Mouse (Mus musculus) midbrain, embryonic 14.5 days (tissue): ENCODE results near the gene Naa16. TPM values are rescaled to one million over a fixed set of nuclear protein-coding genes. Genes with fewer than 3 reads are reported as not detected.

Source experiments
- ATAC-seq: fragments of 200-750 bp; cut with Nextera tagmentation; 2 replicates; pipeline ENCODE4 v1.8.0; 2017; ENCODE audit warnings: moderate number of reproducible peaks, moderate library complexity; ENCODE audit not compliant: low FRiP score, low TSS enrichment
- DNase-seq: peaks from one replicate; pipeline ENCODE4 v3.0.0-alpha.2; 2015
- H3K27ac ChIP-seq: fragments of 300-500 bp; sonication (generic); replicated peaks from 2 replicates; pipeline ENCODE4 v1.5.1; 2014; ENCODE audit warnings: mild to moderate bottlenecking, low read depth, low read length, moderate library complexity
- H3K27me3 ChIP-seq: fragments of 300-500 bp; sonication (generic); 2 replicates; pipeline ENCODE4 v1.6.1; 2014; ENCODE audit warnings: low read length, control low read depth, mixed read lengths; ENCODE audit not compliant: control insufficient read depth, insufficient read depth
- H3K36me3 ChIP-seq: fragments of 300-500 bp; sonication (generic); 2 replicates; pipeline ENCODE4 v1.6.1; 2014; ENCODE audit warnings: low read length, control low read depth; ENCODE audit not compliant: control insufficient read depth, insufficient read depth
- H3K4me1 ChIP-seq: fragments of 300-500 bp; sonication (generic); 2 replicates; pipeline ENCODE4 v1.6.1; 2014; ENCODE audit warnings: mild to moderate bottlenecking, antibody characterized with exemption, low read length, control low read depth; ENCODE audit not compliant: control insufficient read depth, insufficient read depth
- H3K4me2 ChIP-seq: fragments of 300-500 bp; sonication (generic); 2 replicates; pipeline ENCODE4 v1.6.1; 2014; ENCODE audit warnings: mild to moderate bottlenecking, low read length, moderate library complexity
- H3K4me3 ChIP-seq: fragments of 300-500 bp; sonication (generic); replicated peaks from 2 replicates; pipeline ENCODE4 v1.5.1; 2014; ENCODE audit warnings: low read depth, low read length
- H3K9ac ChIP-seq: fragments of 300-500 bp; sonication (generic); replicated peaks from 2 replicates; pipeline ENCODE4 v1.6.1; 2014; ENCODE audit warnings: mild to moderate bottlenecking, low read length, moderate library complexity
- H3K9me3 ChIP-seq: fragments of 300-500 bp; sonication (generic); 2 replicates; pipeline ENCODE4 v1.6.1; 2016; ENCODE audit warnings: low read length, control low read depth, mixed read lengths; ENCODE audit not compliant: control insufficient read depth
- WGBS: fragments of 180-500 bp; shearing (Covaris S2); extraction: QIAGEN DNeasy Blood & Tissue Kit; methylation state at CpG from one replicate; pipeline ENCODE4 v1.1.7; 2014; 5-methylcytosine and 5-hydroxymethylcytosine counted together
- polyA plus RNA-seq: library from polyadenylated mRNA; unstranded; fragments of >200 nt; fragmentation: Nextera tagmentation; extraction: Ambion mirVana; gene quantifications from 2 replicates; pipeline ENCODE4 v1.2.1, GENCODE M21; 2014

The Naa16 gene
- polyA plus RNA-seq, 1 experiment from 2014 or later: 25.2 TPM

DNA sequence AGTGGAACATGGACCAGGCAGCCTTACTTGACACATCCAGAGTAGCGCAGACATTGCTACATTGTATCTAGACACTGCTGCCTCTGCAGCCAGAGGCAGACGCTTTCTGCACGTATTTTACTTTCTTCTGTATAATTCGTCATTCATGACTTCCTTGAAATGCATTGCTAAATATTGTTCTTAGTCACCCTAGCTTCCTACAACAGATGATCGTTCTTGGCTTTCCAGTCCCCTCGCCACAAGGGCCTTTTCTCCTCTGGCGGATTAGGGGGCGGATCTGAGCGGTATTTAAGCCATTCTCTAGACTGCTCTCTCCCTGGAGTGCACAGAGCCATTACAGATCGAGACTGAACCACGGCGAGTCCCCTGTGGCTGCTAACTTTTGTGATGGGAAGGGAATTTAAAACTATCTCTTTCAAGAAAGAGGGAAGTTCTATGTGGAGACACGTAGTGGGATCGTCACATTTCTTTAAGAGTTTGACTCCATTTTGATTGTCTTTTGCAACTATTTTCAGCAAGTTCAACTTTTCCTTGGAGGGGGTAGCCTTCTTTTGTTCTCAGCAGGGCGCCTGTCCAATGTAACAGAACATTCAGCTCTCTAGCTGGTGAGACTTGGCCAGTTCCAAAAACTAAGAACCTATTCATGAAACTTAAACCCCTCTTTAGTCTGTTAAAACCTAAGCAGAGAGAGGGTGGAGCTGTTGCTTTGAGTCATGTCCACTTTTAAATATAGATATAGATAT is 99.7 kb downstream of the Naa16 start:
- ATAC-seq (no peak), DNase-seq (peak; percentile 67)
- H3K27ac ChIP-seq: 0 out of 2 replicates have a peak overlapping the region, but pooled peaks have one; percentile 14
- H3K9me3 ChIP-seq: no peaks in the 10 kb centered on the region
- no peaks in the 10 kb centered on the region for H3K27me3 ChIP-seq
- WGBS: 7% methylated on average over 15 of the region's 15 CpGs
- peak overlapping the region; percentile 20 for H3K4me2 ChIP-seq
- no peak overlapping the region for H3K4me3 ChIP-seq
- peaks cover 9% of the 10 kb centered on the region; the same call in 1 of the 2 replicates for H3K4me1 ChIP-seq
- no peak overlapping the region for H3K9ac ChIP-seq
- no peaks in the 10 kb centered on the region for H3K36me3 ChIP-seq

DNA sequence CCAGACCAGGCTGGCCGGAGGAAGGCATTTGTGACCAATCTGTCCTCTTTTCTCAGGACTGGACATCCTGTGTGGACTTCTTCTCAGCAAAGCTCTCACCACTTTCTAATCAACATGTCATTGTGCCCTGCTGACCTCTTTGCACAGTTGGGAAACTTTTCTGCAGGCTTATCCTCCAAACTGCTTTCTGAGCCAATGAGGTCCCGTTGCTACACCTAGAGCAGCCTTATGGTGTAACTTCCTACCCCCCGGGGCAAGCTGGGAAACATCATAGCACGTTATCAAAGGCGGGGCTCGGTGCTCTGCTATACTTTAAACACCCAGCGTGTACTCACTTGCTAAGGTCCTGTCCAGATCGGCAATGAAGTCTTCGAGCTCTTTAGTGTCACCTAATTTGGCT is 100.7 kb downstream of the Naa16 start:
- Histone ChIP-seq H3K27me3 (no peaks in the 10 kb centered on the region), H3K36me3 (no peaks in the 10 kb centered on the region), H3K27ac (no peak overlapping the region), H3K9ac (no peak overlapping the region), H3K9me3 (no peaks in the 10 kb centered on the region), H3K4me1 (peaks cover 9% of the 10 kb centered on the region; the same call in 1 of the 2 replicates), H3K4me3 (no peak overlapping the region), H3K4me2 (no peak overlapping the region)
- ATAC-seq: no peak
- 47% methylated on average over 9 of the region's 9 CpGs for WGBS
- no peak for DNase-seq

DNA sequence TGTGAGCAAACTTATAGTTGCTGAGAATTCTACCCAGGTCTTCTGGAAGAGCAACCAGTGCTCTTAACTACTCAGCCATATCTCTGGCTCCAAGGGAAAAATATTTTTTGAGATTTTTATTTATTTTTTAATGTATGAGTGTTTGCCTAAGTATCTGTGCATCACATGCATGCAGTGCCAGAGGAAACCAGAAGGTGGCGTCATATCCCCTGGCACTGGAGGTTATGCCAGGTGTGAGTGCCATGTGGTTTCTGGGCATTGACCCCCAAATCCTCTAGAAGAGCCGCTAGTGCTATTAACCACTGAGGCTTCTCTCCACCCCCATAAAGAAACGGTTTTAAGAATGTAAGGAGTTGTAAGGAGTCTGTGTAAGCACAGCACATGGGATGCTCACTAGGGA is 102.3 kb downstream of the Naa16 start:
- no peak for ATAC-seq

DNA sequence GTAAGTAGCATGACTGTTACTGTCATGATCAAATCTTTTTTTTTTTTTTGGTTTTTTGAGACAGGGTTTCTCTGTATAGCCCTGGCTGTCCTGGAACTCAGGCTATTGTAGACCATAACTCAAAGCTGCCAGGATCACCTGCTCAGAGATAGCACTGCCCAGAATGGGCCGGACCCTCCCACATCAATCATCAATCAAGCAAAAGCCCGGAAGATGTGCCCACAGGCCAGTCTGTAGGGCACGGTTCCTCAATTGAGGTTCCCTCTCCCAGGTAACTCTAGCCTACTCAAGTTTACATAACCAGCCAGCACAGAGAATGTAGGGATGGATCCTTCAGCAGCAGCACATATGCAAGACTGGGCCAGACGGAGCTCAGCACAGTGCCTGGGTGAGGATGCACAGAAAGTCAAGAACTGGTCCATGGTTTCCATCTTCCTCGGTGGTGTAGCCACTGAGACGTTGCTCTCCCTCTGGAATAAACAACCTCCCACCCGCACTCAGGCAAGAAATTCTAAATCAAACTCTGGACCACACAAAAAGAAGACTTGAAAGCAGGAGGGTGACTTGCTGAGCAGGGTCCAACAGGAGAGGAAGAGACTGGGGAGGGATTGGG is 103.2 kb downstream of the Naa16 start:
- Histone ChIP-seq H3K4me3 (no peak overlapping the region), H3K9ac (no peak overlapping the region), H3K36me3 (no peaks in the 10 kb centered on the region), H3K9me3 (no peaks in the 10 kb centered on the region), H3K4me1 (peaks cover 9% of the 10 kb centered on the region; the same call in 1 of the 2 replicates), H3K4me2 (no peak overlapping the region), H3K27ac (no peak overlapping the region), H3K27me3 (no peaks in the 10 kb centered on the region)
- DNase-seq: no peak
- ATAC-seq: no peak
- WGBS: 94% methylated on average over 7 of the region's 7 CpGs

More for the DNA sequence above, 102.3 kb downstream of the Naa16 start:
- Histone ChIP-seq H3K4me3 (no peak overlapping the region), H3K9me3 (no peaks in the 10 kb centered on the region), H3K27ac (no peak overlapping the region), H3K27me3 (no peaks in the 10 kb centered on the region), H3K4me2 (no peak overlapping the region), H3K36me3 (no peaks in the 10 kb centered on the region), H3K4me1 (peaks cover 9% of the 10 kb centered on the region; the same call in 1 of the 2 replicates), H3K9ac (no peak overlapping the region)
- no peak for DNase-seq
- WGBS: 72% methylated on average over 3 of the region's 3 CpGs

DNA sequence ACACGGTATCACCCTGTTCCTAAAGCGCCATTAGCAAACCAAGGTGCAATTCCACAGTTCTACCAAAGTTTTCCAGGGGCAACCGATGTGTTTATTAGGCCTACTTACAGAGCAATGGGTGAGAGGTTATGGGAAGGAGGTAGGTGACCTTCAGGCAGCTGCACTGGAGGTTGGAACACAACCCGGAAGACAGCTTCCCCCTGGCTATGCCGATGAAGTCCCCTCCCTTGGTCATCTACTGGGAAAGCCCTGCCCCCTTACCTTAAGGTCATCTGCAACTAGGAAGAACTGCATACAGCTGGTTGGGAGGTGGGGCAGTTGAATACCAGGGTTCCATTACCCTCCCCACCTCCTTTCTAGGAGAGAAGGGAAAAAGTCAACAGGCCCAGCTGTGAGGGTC is 105.0 kb downstream of the Naa16 start:
- WGBS: 92% methylated on average over 5 of the region's 5 CpGs
- no peak for ATAC-seq
- no peak overlapping the region for H3K4me2 ChIP-seq

DNA sequence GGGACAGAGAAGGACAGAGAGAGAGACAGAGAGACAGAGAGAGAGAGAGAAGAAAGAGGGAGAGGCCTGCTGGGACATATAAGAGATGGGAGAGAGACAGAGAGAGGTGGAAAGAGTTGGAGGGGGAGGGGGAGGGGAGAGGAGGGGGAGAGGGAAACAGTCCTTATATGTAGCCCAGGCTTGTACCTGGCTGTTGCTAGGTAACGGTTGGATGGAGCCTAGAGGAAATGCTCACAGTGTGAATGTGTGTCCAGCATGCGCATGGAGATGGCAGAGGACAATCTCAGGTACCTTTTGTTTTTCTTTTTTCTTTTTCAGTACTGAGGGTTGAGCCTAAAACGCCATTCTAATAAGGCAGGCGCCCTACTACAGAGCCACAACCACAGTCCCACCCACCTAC is 106.0 kb downstream of the Naa16 start:
- no peaks in the 10 kb centered on the region for H3K9me3 ChIP-seq
- no peak overlapping the region for H3K27ac ChIP-seq
- H3K4me2 ChIP-seq: no peak overlapping the region
- DNase-seq (no peak), ATAC-seq (no peak)
- H3K27me3 ChIP-seq: no peaks in the 10 kb centered on the region
- no peaks in the 10 kb centered on the region for H3K36me3 ChIP-seq
- H3K4me3 ChIP-seq: no peak overlapping the region
- WGBS: 92% methylated on average over 4 of the region's 4 CpGs
- peaks cover under 1% of the 10 kb centered on the region; the same call in 1 of the 2 replicates for H3K4me1 ChIP-seq
- no peak overlapping the region for H3K9ac ChIP-seq

More for the DNA sequence above, 105.0 kb downstream of the Naa16 start:
- H3K27ac ChIP-seq: no peak overlapping the region
- H3K27me3 ChIP-seq: no peaks in the 10 kb centered on the region
- no peaks in the 10 kb centered on the region for H3K36me3 ChIP-seq
- no peak for DNase-seq
- H3K4me1 ChIP-seq: peaks cover 9% of the 10 kb centered on the region; the same call in 1 of the 2 replicates
- H3K4me3 ChIP-seq: no peak overlapping the region
- H3K9ac ChIP-seq: no peak overlapping the region
- H3K9me3 ChIP-seq: no peaks in the 10 kb centered on the region

DNA sequence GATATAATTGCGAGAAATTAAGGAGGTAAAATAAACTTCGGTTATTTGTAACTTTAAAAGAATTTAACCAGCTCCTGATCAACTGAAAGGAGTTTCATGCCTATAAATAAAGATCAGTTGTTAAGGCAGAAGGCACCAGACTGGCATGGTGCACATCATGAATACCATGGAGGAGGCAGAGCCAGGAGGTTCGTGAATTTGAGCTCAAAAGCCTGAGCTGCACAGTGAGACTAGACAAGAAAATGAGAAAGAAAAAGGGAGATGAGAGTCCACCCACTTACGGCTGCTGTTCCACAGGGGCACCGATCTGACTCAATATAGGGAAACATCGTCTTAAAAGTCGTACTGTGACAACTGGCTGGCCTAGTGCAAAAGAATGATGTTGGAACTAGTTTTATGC is 106.6 kb downstream of the Naa16 start:
- Histone ChIP-seq H3K4me3 (no peak overlapping the region), H3K27ac (no peak overlapping the region), H3K36me3 (no peaks in the 10 kb centered on the region), H3K9ac (no peak overlapping the region), H3K4me1 (no peaks in the 10 kb centered on the region), H3K9me3 (no peaks in the 10 kb centered on the region), H3K27me3 (no peaks in the 10 kb centered on the region), H3K4me2 (no peak overlapping the region)
- WGBS: 89% methylated on average over 7 of the region's 7 CpGs
- DNase-seq: no peak
- ATAC-seq: no peak

DNA sequence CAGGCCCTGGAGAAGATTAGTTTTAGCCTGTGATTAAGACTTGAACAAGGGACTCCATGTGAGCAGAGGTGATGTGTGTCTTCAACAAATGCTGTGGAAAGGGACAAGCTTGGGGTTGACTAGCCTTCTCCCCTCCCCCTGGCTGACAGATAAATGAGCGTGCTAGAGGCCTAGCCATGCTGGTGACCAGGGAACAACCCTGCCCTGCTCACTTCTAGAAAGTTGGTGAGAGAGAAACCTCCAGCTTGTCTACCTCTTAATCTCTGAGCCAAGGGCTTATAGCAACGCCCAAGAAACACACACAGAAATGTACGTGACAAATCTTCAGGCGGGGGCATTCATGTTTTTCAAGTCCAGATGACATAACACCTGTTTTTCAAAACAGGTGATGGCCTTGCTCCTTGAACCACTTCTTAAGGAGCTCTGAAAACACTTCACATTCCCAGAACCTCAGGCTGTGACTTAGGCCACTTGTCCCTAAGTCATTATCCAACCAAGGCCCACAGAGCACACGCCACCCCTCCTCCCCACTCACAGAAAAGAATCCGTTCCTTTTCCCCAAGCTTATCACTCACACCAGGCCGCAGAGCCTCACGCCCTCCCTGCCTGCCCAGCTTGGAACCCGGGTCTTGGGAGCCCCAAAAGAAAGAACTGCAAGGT is 108.6 kb downstream of the Naa16 start:
- 89% methylated on average over 9 of the region's 9 CpGs for WGBS
- ATAC-seq: no peak

More for the DNA sequence above, 108.6 kb downstream of the Naa16 start:
- no peak for DNase-seq
- Histone ChIP-seq H3K9me3 (no peaks in the 10 kb centered on the region), H3K36me3 (no peaks in the 10 kb centered on the region), H3K27ac (no peak overlapping the region), H3K4me2 (no peak overlapping the region), H3K27me3 (no peaks in the 10 kb centered on the region), H3K4me1 (no peaks in the 10 kb centered on the region), H3K9ac (no peak overlapping the region), H3K4me3 (no peak overlapping the region)
